Mouse (Mus musculus) heart, embryonic 14.5 days (tissue): ENCODE data around the gene Rmdn3. TPM values are rescaled to one million over a fixed set of nuclear protein-coding genes. Genes with fewer than 3 reads are reported as not detected.

Experiments
- polyA plus RNA-seq: library from polyadenylated mRNA; unstranded; fragments of >200 nt; fragmentation: Nextera tagmentation; extraction: Ambion mirVana; gene quantifications from 2 replicates; pipeline ENCODE4 v1.2.1, GENCODE M21; 2014

Rmdn3 gene
- polyA plus RNA-seq, 1 experiment from 2014 or later: 23.7 TPM

Other genes with a start within 250 kb of the Rmdn3 start
- gene Chst14, start 230.5 kb downstream of the Rmdn3 start, polyA plus RNA-seq: 21.3 and 25.7 TPM in 2 replicates
- 17.7 and 17.9 TPM in 2 replicates for gene Ccdc32, start 127.6 kb downstream of the Rmdn3 start, polyA plus RNA-seq
- 3.3 and 4.5 TPM in 2 replicates for gene Rpusd2, start 122.2 kb downstream of the Rmdn3 start, polyA plus RNA-seq
- 25.6 and 29.5 TPM in 2 replicates for gene Knl1, start 109.9 kb downstream of the Rmdn3 start, polyA plus RNA-seq
- gene Rad51, start 44.2 kb downstream of the Rmdn3 start, polyA plus RNA-seq: 27.3 and 28.9 TPM in 2 replicates
- 7.2 and 9.4 TPM in 2 replicates for gene Gchfr, start 10.7 kb upstream of the Rmdn3 start, polyA plus RNA-seq
- 0.24 and 0.27 TPM in 2 replicates for gene Gm14137, start 17.5 kb upstream of the Rmdn3 start, polyA plus RNA-seq
- gene Zfyve19, start 51.6 kb upstream of the Rmdn3 start, polyA plus RNA-seq: 28.3 and 32.4 TPM in 2 replicates
- gene Dnajc17, start 51.8 kb upstream of the Rmdn3 start, polyA plus RNA-seq: 10.8 and 12.9 TPM in 2 replicates
- not detected in 2 replicates for gene Ppp1r14d, start 72.9 kb upstream of the Rmdn3 start, polyA plus RNA-seq
- 0.20 and 0.38 TPM in 2 replicates for gene Spint1, start 80.3 kb upstream of the Rmdn3 start, polyA plus RNA-seq
- 0.19 TPM in 1 of 2 replicates, not detected in the other for gene Rhov, start 114.2 kb upstream of the Rmdn3 start, polyA plus RNA-seq
- 7.8 and 8.7 TPM in 2 replicates for gene Vps18, start 131.7 kb upstream of the Rmdn3 start, polyA plus RNA-seq
- gene Dll4, start 168.8 kb upstream of the Rmdn3 start, polyA plus RNA-seq: 6.9 and 8.8 TPM in 2 replicates
- 0.32 and 0.67 TPM in 2 replicates for gene Chac1, start 194.2 kb upstream of the Rmdn3 start, polyA plus RNA-seq